Comparison of ENCODE assay signal across 24 mouse cellular contexts in genomic region chr1:46831927-46832326, GRCm38 (mm10).
A peak's percentile ranks its signal among the peaks of the same experiment; 100 is the strongest.
DNase-seq lines count a peak whose midpoint lies in the region; ATAC-seq lines count a peak whose summit lies in the region.
"Had no signal": no experiment of that assay in that cellular context is flagged by ENCODE, and none has a peak within 500 bp of the region (broad histone marks: within the 10 kb centered on the region; RNA-seq: fewer than 3 reads in every experiment).

No protein-coding gene starts in this region.

- H3K4me3 ChIP-seq in midbrain, embryonic 15.5 days: no peak overlapping the region
- H3K4me3 ChIP-seq: embryonic facial prominence, embryonic 13.5 days; heart, adult 2 months; intestine, embryonic 15.5 days; limb, embryonic 12.5 days; liver, embryonic 13.5 days; midbrain, embryonic 12.5 days had no signal

- 93% methylated on average over 5 of the region's 5 CpGs for whole genome bisulfite sequencing in midbrain, embryonic 15.5 days

- no peaks in the 10 kb centered on the region for H3K27me3 ChIP-seq in midbrain, embryonic 15.5 days (replicated peaks)
- H3K27me3 ChIP-seq: embryonic facial prominence, embryonic 13.5 days; intestine, embryonic 15.5 days; limb, embryonic 12.5 days; liver, embryonic 13.5 days; midbrain, embryonic 12.5 days; Patski had no signal

- DNase-seq in frontal cortex, adult 2 months (ENCODE audit: extremely low spot score in 1 of 2, low spot score in 1 of 2): no peak
- DNase-seq in layer of hippocampus, adult 9-10 months (ENCODE audit: low spot score): peak; percentile 44
- no peak for DNase-seq in layer of hippocampus, postnatal 10 days (ENCODE audit: low spot score in 2 of 2)
- DNase-seq in MEL-GATA-1-ER (ENCODE audit: extremely low read depth, low read depth): peak; percentile 65
- no peak for DNase-seq in adrenal gland, adult (ENCODE audit: inconsistent age in 2 of 2, low spot score in 1 of 2)
- DNase-seq: adrenal gland, postnatal 36 days; cerebellum, adult 9-10 months; kidney, postnatal 4 days; liver, embryonic 13.5 days; lung, postnatal 10 days; retina, postnatal 1 day; right cerebral cortex, postnatal 4 days; thymus, adult 18-20 months had no signal

- H3K36me3 ChIP-seq in midbrain, embryonic 15.5 days (replicated peaks): no peaks in the 10 kb centered on the region; the same call in 1 of the 2 replicates

- H3K4me1 ChIP-seq in midbrain, embryonic 15.5 days: no peaks in the 10 kb centered on the region
- H3K4me1 ChIP-seq: embryonic facial prominence, embryonic 13.5 days; intestine, embryonic 15.5 days; limb, embryonic 12.5 days; liver, embryonic 13.5 days had no signal

- H3K9ac ChIP-seq in midbrain, embryonic 15.5 days: no peak overlapping the region
- H3K9ac ChIP-seq: embryonic facial prominence, embryonic 13.5 days; hindbrain, embryonic 14.5 days; intestine, embryonic 15.5 days; limb, embryonic 12.5 days; liver, embryonic 13.5 days; midbrain, embryonic 12.5 days had no signal

- no peaks in the 10 kb centered on the region for H3K9me3 ChIP-seq in midbrain, embryonic 15.5 days
- H3K9me3 ChIP-seq: embryonic facial prominence, embryonic 13.5 days; intestine, embryonic 15.5 days; limb, embryonic 12.5 days; liver, embryonic 13.5 days; midbrain, embryonic 12.5 days had no signal

- H3K4me2 ChIP-seq in midbrain, embryonic 15.5 days: no peak overlapping the region
- H3K4me2 ChIP-seq: embryonic facial prominence, embryonic 13.5 days; hindbrain, embryonic 14.5 days; intestine, embryonic 15.5 days; limb, embryonic 12.5 days; liver, embryonic 13.5 days; midbrain, embryonic 12.5 days had no signal

- ATAC-seq in frontal cortex, adult (ENCODE audit: low TSS enrichment): peak; percentile 33; the same call in 1 of the 2 replicates
- peak; percentile 98 for ATAC-seq in monocyte, adult 5-6 weeks (replicated peaks; ENCODE audit: insufficient number of reproducible peaks, low FRiP score, low TSS enrichment, poor library complexity, severe bottlenecking)
- no peak for ATAC-seq in midbrain, embryonic 15.5 days (replicated peaks)
- ATAC-seq: activated CD4-positive, CD25-positive, alpha-beta regulatory T cell, adult 4 months; intestine, embryonic 15.5 days; Patski had no signal

- no peak overlapping the region for H3K27ac ChIP-seq in midbrain, embryonic 15.5 days
- H3K27ac ChIP-seq: embryonic facial prominence, embryonic 13.5 days; heart, adult 2 months; hindbrain, embryonic 14.5 days; intestine, embryonic 15.5 days; liver, embryonic 13.5 days; midbrain, embryonic 12.5 days had no signal

Comparison
In these comparisons a context has a peak if more than half of its experiments do, and no peak if none do; other contexts are left out.
1. DNase-seq: peak in layer of hippocampus, adult 9-10 months (single experiment) and MEL-GATA-1-ER (single experiment); none in frontal cortex, adult 2 months (0 of 2), layer of hippocampus, postnatal 10 days (0 of 2) and adrenal gland, adult (0 of 2).